Mouse (Mus musculus): Measurements from ENCODE around the gene Zfp385c.

GRCm38 (mm10) chr11:100729976-100730375, 37.7 kb upstream of the Zfp385c start:
- TF ChIP-seq CTCF (IDR thresholded peaks at IDR 0.05; ENCODE audit: low read depth) (no peak), EP300 (optimal IDR thresholded peaks at IDR 0.05) (no peak)
